Mouse (Mus musculus): ENCODE measurements at regions not wholly inside any gene's neighbourhood (a gene's known extent, or its start where the extent isn't known, plus 50 kb on each side); places are given as distances from the start of the nearest gene placed in this dataset.

DNA sequence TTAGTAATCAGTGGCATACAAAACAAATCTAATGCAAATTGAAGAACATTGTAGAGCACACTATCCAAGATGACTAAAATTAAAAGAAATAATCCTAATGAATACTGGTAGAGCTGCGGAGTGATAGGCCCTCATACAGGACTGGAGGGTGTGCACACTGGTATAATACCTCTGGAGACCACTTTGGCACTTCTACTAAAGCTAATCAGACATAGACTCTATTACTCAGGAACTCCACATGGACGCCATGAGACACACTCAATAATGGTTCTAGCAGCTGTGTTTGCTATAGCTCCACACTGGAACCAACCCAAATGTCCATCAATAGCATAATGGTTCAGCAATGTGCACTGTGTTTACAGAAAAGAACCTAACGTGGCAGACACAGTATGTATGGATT, 264.6 kb downstream of the Rpl10-ps3 start:
- TF ChIP-seq POLR2A (IDR thresholded peaks at IDR 0.05; ENCODE audit: control insufficient read depth in 1 of 2, insufficient read depth in 1 of 2, low read depth in 1 of 2, low read length in 2 of 2, poor library complexity in 1 of 2) = no peak
- TF ChIP-seq CTCF (IDR thresholded peaks at IDR 0.05 in 2 of 3, conservative IDR thresholded peaks at IDR 0.05 in 1 of 3; ENCODE audit: control insufficient read depth in 1 of 3, insufficient read depth in 1 of 3, low read depth in 2 of 3, low read length in 3 of 3, poor library complexity in 1 of 3, severe bottlenecking in 1 of 3) = no peak
- TF ChIP-seq GABPA (IDR thresholded peaks at IDR 0.05; ENCODE audit: low read depth, low read length) = no peak
- no peak for TF ChIP-seq ZMIZ1 (IDR thresholded peaks at IDR 0.05; ENCODE audit: low read depth, low read length)
- no peak for TF ChIP-seq SIN3A (IDR thresholded peaks at IDR 0.05; ENCODE audit: low read length)
- TF ChIP-seq UBTF (IDR thresholded peaks at IDR 0.05; ENCODE audit: borderline replicate concordance, insufficient read depth, low read depth, low read length) = no peak
- TF ChIP-seq HCFC1 (IDR thresholded peaks at IDR 0.05; ENCODE audit: low read depth, low read length) = no peak
- no peak for TF ChIP-seq EP300 (IDR thresholded peaks at IDR 0.05; ENCODE audit: low read depth in 1 of 2, low read length in 2 of 2)
- TF ChIP-seq MEF2A (IDR thresholded peaks at IDR 0.05; ENCODE audit: extremely low read depth, insufficient replicate concordance, low read depth, low read length, poor library complexity, severe bottlenecking) = no peak
- TF ChIP-seq MAFK (IDR thresholded peaks at IDR 0.05; ENCODE audit: borderline replicate concordance, low read depth, low read length) = no peak
- TF ChIP-seq ZNF384 (IDR thresholded peaks at IDR 0.05; ENCODE audit: low read depth, low read length) = no peak

Data from MEL (cell line).